7 mouse cellular contexts compared by ENCODE assay signal in genomic region chr17:33779967-33780295, GRCm38 (mm10). TPM values are rescaled to one million over a fixed set of nuclear protein-coding genes. Genes with fewer than 3 reads are reported as not detected.
DNase-seq lines count a peak whose midpoint lies in the region; ATAC-seq and TF ChIP-seq lines count a peak whose summit lies in the region.

No protein-coding gene starts in this region.

- no peaks in the 10 kb centered on the region for H3K79me2 ChIP-seq in myocyte (ENCODE audit: control insufficient read depth, insufficient read depth)

- no peak for DNase-seq in kidney, adult 11 months
- no peak for DNase-seq in hindbrain, embryonic 14.5 days (ENCODE audit: low spot score)
- DNase-seq in right cerebral cortex, postnatal 10 days (ENCODE audit: low spot score in 2 of 2), result no peak
- no peak for DNase-seq in urinary bladder, postnatal 25 days (ENCODE audit: low spot score)

- H3K27ac ChIP-seq in kidney, embryonic 16.5 days (ENCODE audit: low read length), result peak overlapping the region; percentile 82
- H3K27ac ChIP-seq in embryonic facial prominence, embryonic 12.5 days, result peak overlapping the region; percentile 94
- H3K27ac ChIP-seq in hindbrain, embryonic 14.5 days, result peak overlapping the region; percentile 57

- no peak overlapping the region for H3K9ac ChIP-seq in kidney, embryonic 16.5 days (replicated peaks; ENCODE audit: low read length)
- no peak overlapping the region for H3K9ac ChIP-seq in embryonic facial prominence, embryonic 12.5 days
- no peak overlapping the region for H3K9ac ChIP-seq in hindbrain, embryonic 14.5 days

- no peaks in the 10 kb centered on the region for H3K27me3 ChIP-seq in kidney, embryonic 16.5 days (ENCODE audit: insufficient read depth, low read length)
- no peaks in the 10 kb centered on the region for H3K27me3 ChIP-seq in embryonic facial prominence, embryonic 12.5 days
- H3K27me3 ChIP-seq in hindbrain, embryonic 14.5 days (ENCODE audit: control insufficient read depth, insufficient read depth, low read length), result no peaks in the 10 kb centered on the region
- H3K27me3 ChIP-seq in myocyte (ENCODE audit: control insufficient read depth, insufficient read depth, insufficient read length), result no peaks in the 10 kb centered on the region

- no peak for TF ChIP-seq POLR2A in myocyte (IDR thresholded peaks at IDR 0.05; ENCODE audit: insufficient read length, low read depth)

- no peak overlapping the region for H3ac ChIP-seq in myocyte (ENCODE audit: control insufficient read depth, insufficient read length)

- H3K4me3 ChIP-seq in kidney, embryonic 16.5 days (ENCODE audit: low read length), result peak overlapping the region; percentile 51
- H3K4me3 ChIP-seq in embryonic facial prominence, embryonic 12.5 days, result peak overlapping the region; percentile 51
- 0 out of 2 replicates have a peak overlapping the region, but pooled peaks have one; percentile 39 for H3K4me3 ChIP-seq in hindbrain, embryonic 14.5 days (replicated peaks; ENCODE audit: low read length)
- H3K4me3 ChIP-seq in myocyte, result peak overlapping the region; percentile 25

- H3K36me3 ChIP-seq in kidney, embryonic 16.5 days (ENCODE audit: insufficient read depth, low read length), result peaks cover 22% of the 10 kb centered on the region; the same call in 1 of the 2 replicates
- peaks cover 32% of the 10 kb centered on the region for H3K36me3 ChIP-seq in embryonic facial prominence, embryonic 12.5 days
- H3K36me3 ChIP-seq in hindbrain, embryonic 14.5 days (replicated peaks; ENCODE audit: control insufficient read depth, insufficient read depth), result 0 out of 2 replicates have a peak, but pooled peaks cover 2% of the 10 kb centered on the region
- peaks cover 21% of the 10 kb centered on the region for H3K36me3 ChIP-seq in myocyte (ENCODE audit: control insufficient read depth, insufficient read depth)

- no peaks in the 10 kb centered on the region for H3K9me3 ChIP-seq in kidney, embryonic 16.5 days (ENCODE audit: low read length)
- no peaks in the 10 kb centered on the region for H3K9me3 ChIP-seq in embryonic facial prominence, embryonic 12.5 days
- H3K9me3 ChIP-seq in hindbrain, embryonic 14.5 days (ENCODE audit: control insufficient read depth, low read length), result no peaks in the 10 kb centered on the region

- peaks cover 31% of the 10 kb centered on the region for H3K4me1 ChIP-seq in kidney, embryonic 16.5 days (ENCODE audit: insufficient read depth, low read length)
- H3K4me1 ChIP-seq in embryonic facial prominence, embryonic 12.5 days, result peaks cover 52% of the 10 kb centered on the region
- H3K4me1 ChIP-seq in hindbrain, embryonic 14.5 days (replicated peaks; ENCODE audit: control insufficient read depth, insufficient read depth, low read length), result peaks cover 17% of the 10 kb centered on the region; the same call in 1 of the 2 replicates

- H3K4me2 ChIP-seq in kidney, embryonic 16.5 days (replicated peaks; ENCODE audit: low read depth, low read length), result peak overlapping the region; percentile 91
- H3K4me2 ChIP-seq in embryonic facial prominence, embryonic 12.5 days (replicated peaks), result peak overlapping the region; percentile 77
- H3K4me2 ChIP-seq in hindbrain, embryonic 14.5 days (replicated peaks), result peak overlapping the region; percentile 82
- H3K4me2 ChIP-seq in myocyte (ENCODE audit: low read depth), result peak overlapping the region; percentile 88

- 79% methylated on average over 5 of the region's 5 CpGs for WGBS in kidney, embryonic 16.5 days
- WGBS in embryonic facial prominence, embryonic 12.5 days, result 58% methylated on average over 5 of the region's 5 CpGs
- 86% methylated on average over 5 of the region's 5 CpGs for WGBS in hindbrain, embryonic 14.5 days

- 0 out of 2 replicates have a peak, but pooled peaks have one; percentile 8 for ATAC-seq in kidney, embryonic 16.5 days (ENCODE audit: low FRiP score, low TSS enrichment)
- no peak for ATAC-seq in embryonic facial prominence, embryonic 12.5 days (ENCODE audit: insufficient number of reproducible peaks, insufficient read depth, low FRiP score, low TSS enrichment)
- no peak for ATAC-seq in hindbrain, embryonic 14.5 days (ENCODE audit: low FRiP score)

TF ChIP-seq in myocyte, 11 proteins besides CTCF, POLR2A, EP300 and RAD21:
- no peak for TF ChIP-seq REST (IDR thresholded peaks at IDR 0.05; ENCODE audit: insufficient read depth, insufficient read length)

RNA-seq across cellular contexts. Expression of gene Angptl4, which starts 1.7 kb away (rescaled TPM):
- polyA plus RNA-seq in kidney, embryonic 16.5 days (2015; fragmentation: Nextera tagmentation; extraction: Ambion mirVana), result 28.4 and 29.5 TPM in 2 replicates
- polyA plus RNA-seq in embryonic facial prominence, embryonic 12.5 days (2016; fragmentation: Nextera tagmentation; extraction: Ambion mirVana), result 44.2 and 45.6 TPM in 2 replicates
- polyA plus RNA-seq in hindbrain, embryonic 14.5 days (2014; fragmentation: Nextera tagmentation; extraction: Ambion mirVana), result 19.1 and 25.1 TPM in 2 replicates
- polyA plus RNA-seq in myocyte (2012; fragmentation: generic; extraction: Trizol), result 42.8 TPM

RNA-seq across cellular contexts. Expression of gene Rab11b, which starts 19.6 kb away (rescaled TPM):
- 245 and 303 TPM in 2 replicates for polyA plus RNA-seq in kidney, embryonic 16.5 days (2015; fragmentation: Nextera tagmentation; extraction: Ambion mirVana)
- polyA plus RNA-seq in embryonic facial prominence, embryonic 12.5 days (2016; fragmentation: Nextera tagmentation; extraction: Ambion mirVana), result 367 and 378 TPM in 2 replicates
- polyA plus RNA-seq in hindbrain, embryonic 14.5 days (2014; fragmentation: Nextera tagmentation; extraction: Ambion mirVana), result 370 and 430 TPM in 2 replicates
- 126 TPM for polyA plus RNA-seq in myocyte (2012; fragmentation: generic; extraction: Trizol)

RNA-seq across cellular contexts. Expression of gene Kank3, which starts 30.4 kb away (rescaled TPM):
- 65.0 and 73.5 TPM in 2 replicates for polyA plus RNA-seq in kidney, embryonic 16.5 days (2015; fragmentation: Nextera tagmentation; extraction: Ambion mirVana)
- 32.4 and 35.4 TPM in 2 replicates for polyA plus RNA-seq in embryonic facial prominence, embryonic 12.5 days (2016; fragmentation: Nextera tagmentation; extraction: Ambion mirVana)
- 44.7 and 47.7 TPM in 2 replicates for polyA plus RNA-seq in hindbrain, embryonic 14.5 days (2014; fragmentation: Nextera tagmentation; extraction: Ambion mirVana)
- 8.3 TPM for polyA plus RNA-seq in myocyte (2012; fragmentation: generic; extraction: Trizol)

RNA-seq across cellular contexts. Expression of gene Rps28, which starts 44.4 kb away (rescaled TPM):
- polyA plus RNA-seq in kidney, embryonic 16.5 days (2015; fragmentation: Nextera tagmentation; extraction: Ambion mirVana), result 796 and 818 TPM in 2 replicates
- polyA plus RNA-seq in embryonic facial prominence, embryonic 12.5 days (2016; fragmentation: Nextera tagmentation; extraction: Ambion mirVana), result 875 and 894 TPM in 2 replicates
- 580 and 749 TPM in 2 replicates for polyA plus RNA-seq in hindbrain, embryonic 14.5 days (2014; fragmentation: Nextera tagmentation; extraction: Ambion mirVana)
- polyA plus RNA-seq in myocyte (2012; fragmentation: generic; extraction: Trizol), result 6,768 TPM

RNA-seq across cellular contexts. Expression of gene Ndufa7, which starts 44.4 kb away (rescaled TPM):
- 480 and 498 TPM in 2 replicates for polyA plus RNA-seq in kidney, embryonic 16.5 days (2015; fragmentation: Nextera tagmentation; extraction: Ambion mirVana)
- polyA plus RNA-seq in embryonic facial prominence, embryonic 12.5 days (2016; fragmentation: Nextera tagmentation; extraction: Ambion mirVana), result 421 and 479 TPM in 2 replicates
- 487 and 568 TPM in 2 replicates for polyA plus RNA-seq in hindbrain, embryonic 14.5 days (2014; fragmentation: Nextera tagmentation; extraction: Ambion mirVana)
- 614 TPM for polyA plus RNA-seq in myocyte (2012; fragmentation: generic; extraction: Trizol)
